Mouse (Mus musculus) ES-Bruce4 (cell line): ENCODE results near the gene Fez1.

ENCODE experiments used
- CTCF ChIP-seq: IDR thresholded peaks from one replicate; pipeline ENCODE4 v1.8.1; 2011; ENCODE audit warnings: low read depth, low read length
- EP300 ChIP-seq: IDR thresholded peaks from 2 replicates; pipeline ENCODE4 v1.6.1; 2011; ENCODE audit warnings: low read depth, low read length; ENCODE audit not compliant: insufficient read depth
- POLR2A ChIP-seq: IDR thresholded peaks from one replicate; pipeline ENCODE4 v1.8.1; 2011; ENCODE audit warnings: low read length; ENCODE audit not compliant: insufficient read depth

GRCm38 (mm10) chr9:36894242-36894641 is 72.6 kb downstream of the Fez1 start:
- no peak for TF ChIP-seq CTCF
- no peak for TF ChIP-seq POLR2A
- TF ChIP-seq EP300, result no peak
